Mouse (Mus musculus): ENCODE results near the gene Etfb.

Etfb gene

DNA sequence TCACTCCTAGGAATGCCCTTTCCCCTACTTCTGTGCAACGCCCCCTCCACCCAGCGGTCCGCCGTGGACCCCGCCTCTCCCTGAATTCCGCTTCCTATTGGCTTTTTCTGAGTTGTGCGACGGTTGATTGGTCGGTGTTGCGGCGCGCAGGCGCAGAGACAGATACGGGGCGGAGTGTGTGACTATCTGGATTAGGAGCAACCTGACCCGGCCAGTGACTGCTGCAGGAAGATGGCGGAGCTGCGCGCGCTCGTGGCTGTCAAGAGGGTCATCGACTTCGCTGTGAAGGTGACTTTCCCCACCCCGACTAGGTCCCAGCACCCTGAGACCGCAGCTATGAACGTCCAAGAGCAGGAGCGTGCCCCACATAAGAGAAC, at the start of gene Etfb, which contains the start of gene Gm45233:
Etfb (plus strand) TSS at position 167 of the 377 bp plus-strand sequence.
Gm45233 (plus strand) TSS at position 212 of the 377 bp plus-strand sequence.
- in situ Hi-C loops (cut with MboI, MseI), result no loop called here

DNA sequence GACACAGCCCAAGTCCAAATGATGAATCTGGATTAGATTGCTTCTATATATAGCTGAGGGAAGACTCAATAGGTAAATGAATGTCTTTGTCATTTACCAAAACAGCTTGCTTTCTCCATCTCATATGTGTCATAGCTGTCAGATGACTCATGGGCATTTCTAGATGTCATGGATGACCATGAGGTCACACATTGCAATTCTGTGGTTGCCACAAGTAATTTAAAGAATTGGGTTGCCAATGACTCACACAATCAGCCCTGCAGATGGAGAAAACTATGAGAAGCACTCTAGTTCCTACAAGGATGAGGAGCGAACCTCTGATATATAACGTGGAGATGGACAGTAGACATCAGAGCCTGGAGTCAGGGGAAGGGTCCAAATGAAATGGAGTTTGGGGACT, 44.4 kb upstream of the Etfb start:
- in situ Hi-C loops (cut with MboI, MseI), result no loop called here

GRCm38 (mm10) chr7:43402718-43403117, 41.2 kb upstream of the Etfb start:
- in situ Hi-C loops (cut with MboI, MseI), result no loop called here

GRCm38 (mm10) chr7:43407573-43407972, 36.3 kb upstream of the Etfb start:
- in situ Hi-C loops (cut with MboI, MseI), result no loop called here

DNA sequence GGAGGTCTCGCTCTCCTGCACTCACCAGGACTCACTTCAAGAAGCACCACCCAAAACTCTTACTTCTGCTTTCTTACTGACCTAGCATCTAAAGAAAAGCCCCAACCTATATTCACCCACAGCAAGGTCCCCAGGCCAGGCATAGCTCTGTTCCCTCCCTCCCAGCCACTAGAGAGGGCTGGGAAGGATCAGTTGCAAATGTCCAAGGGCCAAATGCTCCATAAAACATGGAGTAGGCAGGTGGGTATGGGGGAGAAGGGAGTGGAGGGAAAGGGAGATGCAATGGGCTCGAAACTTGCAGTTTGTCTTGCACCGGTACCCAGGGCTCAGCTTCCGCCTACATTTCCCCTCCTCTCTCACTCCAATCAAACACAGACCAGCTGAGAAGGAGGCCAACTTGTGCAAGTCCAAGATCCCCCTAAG, 35.7 kb upstream of the Etfb start, which contains the start of gene Siglecg:
Siglecg (plus strand) TSS at position 74 of the 423 bp plus-strand sequence.
- in situ Hi-C loops (cut with MboI, MseI), result no loop called here

DNA sequence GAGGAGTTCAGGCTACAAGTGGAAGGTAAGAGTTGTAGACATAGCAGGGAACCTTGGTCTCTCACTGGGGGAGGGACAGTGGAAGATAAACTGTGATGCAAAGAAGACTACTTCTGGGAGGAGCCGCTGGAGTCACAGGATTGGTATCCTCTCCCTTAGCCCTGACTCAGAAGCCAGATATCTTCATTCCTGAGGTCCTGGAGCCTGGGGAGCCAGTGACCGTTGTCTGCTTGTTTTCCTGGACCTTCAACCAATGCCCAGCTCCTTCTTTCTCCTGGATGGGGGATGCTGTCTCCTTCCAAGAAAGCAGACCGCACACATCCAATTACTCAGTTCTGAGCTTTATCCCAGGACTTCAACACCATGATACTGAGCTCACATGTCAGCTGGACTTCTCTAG, 34.8 kb upstream of the Etfb start:
- in situ Hi-C loops (cut with MboI, MseI), result no loop called here

GRCm38 (mm10) chr7:43411724-43412123, 32.2 kb upstream of the Etfb start:
- in situ Hi-C loops (cut with MboI, MseI), result loop anchor here (5.0 kb wide), 1 partner anchor 1381 kb away; no protein-coding TSS in a partner anchor

GRCm38 (mm10) chr7:43417298-43417697, 26.6 kb upstream of the Etfb start:
- in situ Hi-C loops (cut with MboI, MseI), result no loop called here

- in situ Hi-C loops (cut with MboI, MseI), result no loop called here
Observed at GRCm38 (mm10) chr7:43422995-43423617, 20.8 kb upstream of the Etfb start.

DNA sequence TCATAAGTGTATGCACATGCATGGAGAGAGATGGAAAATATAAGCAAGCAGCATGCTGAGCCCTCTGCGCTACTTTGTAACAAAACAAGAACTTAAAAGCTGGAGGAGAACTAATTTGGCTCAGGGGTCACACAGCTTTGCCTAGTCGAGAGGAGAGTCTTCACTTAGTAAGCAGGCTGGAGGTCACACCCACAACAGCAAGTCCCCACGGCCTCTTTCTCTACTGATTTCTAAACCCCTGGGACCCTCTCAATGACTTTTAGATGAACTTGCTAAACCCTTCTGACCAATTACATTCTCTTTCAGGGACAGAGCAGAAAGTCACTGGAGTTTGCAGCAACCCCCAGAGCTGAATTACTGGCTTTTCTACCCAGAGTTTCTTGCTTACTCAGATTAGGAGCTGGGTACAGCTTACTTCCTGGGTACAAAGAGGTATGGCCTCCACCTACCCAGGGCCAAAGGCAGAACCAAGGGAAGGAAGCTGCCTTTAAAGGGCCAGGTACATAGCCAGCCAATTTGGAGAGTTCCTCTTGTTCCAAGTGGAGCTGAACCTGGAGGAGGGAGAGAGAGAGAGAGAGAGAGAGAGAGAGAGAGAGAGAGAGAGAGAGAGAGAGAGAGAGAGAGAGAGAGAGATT, 19.8 kb upstream of the Etfb start:
- in situ Hi-C loops (cut with MboI, MseI), result no loop called here

DNA sequence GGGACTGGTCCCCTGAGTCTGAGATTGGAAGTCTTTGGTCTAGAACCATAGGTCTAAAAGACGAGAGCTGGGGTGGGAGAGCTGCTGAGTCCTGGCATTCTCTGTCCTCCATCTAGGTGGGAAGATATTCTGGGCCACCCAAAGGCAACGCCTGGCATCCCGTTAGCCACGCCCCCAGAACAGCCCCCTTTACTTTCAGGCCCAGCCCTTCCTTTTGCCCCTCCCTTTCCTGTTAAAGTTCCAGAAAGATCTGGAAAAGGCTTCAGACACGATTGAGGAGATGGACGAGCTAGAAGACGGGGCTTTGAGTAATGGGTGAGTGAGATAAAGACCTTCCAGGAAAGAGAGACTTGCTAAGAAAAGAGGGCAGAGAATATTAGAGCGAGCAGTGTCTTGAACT, 16.5 kb upstream of the Etfb start, which contains the start of gene Lim2:
Lim2 (plus strand) TSS at position 265 of the 400 bp plus-strand sequence.
- in situ Hi-C loops (cut with MboI, MseI), result no loop called here

GRCm38 (mm10) chr7:43429500-43429899, 14.4 kb upstream of the Etfb start:
- in situ Hi-C loops (cut with MboI, MseI), result no loop called here

DNA sequence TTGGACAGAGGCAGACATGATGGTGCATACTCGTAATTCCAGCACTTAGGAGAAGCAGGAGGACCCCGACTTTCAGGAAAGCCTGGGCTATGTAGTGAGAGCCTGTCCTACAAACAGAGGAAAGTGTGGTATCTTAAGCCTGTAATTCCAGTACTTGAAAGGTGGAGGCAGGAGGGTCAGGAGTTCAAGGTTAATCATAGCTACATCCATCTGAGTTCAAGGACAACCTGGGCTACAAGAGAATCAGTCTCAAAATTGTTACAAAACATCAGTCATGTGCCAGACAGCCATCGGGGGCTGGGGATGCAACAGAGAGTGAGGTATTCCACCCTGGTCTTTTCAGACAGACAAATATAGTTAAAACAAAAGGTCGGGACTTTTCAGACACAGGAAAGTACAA, 11.0 kb upstream of the Etfb start:
- in situ Hi-C loops (cut with MboI, MseI), result no loop called here

GRCm38 (mm10) chr7:43434676-43435075, 9.2 kb upstream of the Etfb start:
- in situ Hi-C loops (cut with MboI, MseI), result no loop called here

DNA sequence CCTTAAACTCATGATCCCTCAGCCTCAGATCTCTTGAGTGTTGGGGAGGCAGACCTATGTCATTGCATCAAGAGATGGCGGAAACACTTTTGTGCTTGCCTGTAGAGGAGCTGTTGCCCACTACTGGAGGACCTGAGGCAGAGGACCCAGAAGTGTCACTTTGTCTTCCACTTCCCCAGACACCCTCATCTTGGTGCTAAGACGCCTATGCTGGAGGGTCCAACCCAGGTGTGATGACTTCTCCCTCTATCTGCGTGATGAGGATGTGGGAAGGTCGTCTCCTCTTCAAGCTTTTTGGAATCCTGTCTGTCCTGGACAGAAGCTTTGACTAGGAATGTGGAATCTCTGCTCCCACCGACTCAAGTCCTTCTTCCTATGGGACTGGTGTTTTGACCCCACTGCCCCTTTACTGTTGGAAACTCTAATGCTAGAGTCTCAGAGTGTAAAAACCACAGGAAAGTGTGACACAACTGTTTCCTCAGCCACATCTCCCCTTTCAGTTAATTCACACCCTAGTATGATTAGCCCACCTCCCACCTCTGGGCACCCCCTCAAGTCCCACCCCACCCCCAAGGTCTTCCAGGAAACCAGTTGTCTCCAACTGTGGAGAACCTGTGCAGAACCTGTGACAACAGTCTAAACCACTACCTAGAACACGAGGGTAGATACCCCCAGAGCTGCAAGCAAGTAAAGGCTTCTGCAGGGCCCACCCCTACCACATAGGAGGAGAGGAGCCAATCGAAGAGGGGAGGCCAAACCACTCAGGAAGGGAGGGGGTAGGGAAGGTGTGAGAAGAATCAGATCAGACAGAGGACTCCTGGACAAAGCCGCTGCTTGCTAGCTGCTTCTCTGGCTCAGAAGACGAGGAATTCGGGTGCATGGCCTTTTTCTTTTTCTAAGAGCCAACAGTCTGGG, 7.3 kb upstream of the Etfb start, which contains the start of gene Nkg7:
Nkg7 (plus strand) TSS at position 733 of the 915 bp plus-strand sequence.
- in situ Hi-C loops (cut with MboI, MseI), result no loop called here

DNA sequence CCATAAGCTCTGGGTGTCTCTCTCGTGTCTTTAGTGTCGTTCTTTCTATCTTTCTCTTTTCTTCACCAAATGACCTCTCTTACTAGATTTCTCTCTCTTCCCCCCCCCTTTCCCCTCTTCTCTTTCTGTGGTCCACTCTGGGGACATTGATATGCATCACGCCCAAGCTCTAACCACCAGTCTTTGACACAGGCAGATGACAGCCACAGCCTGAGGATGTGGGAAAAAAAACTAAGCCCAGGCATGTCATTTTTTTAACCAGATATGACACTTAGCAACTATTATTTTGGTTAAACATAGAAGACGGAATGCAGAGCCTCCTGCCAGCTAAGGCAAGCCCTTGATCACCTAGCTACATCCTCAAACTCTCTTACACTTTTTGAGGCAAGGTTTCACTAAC, 5.3 kb upstream of the Etfb start:
- in situ Hi-C loops (cut with MboI, MseI), result no loop called here

DNA sequence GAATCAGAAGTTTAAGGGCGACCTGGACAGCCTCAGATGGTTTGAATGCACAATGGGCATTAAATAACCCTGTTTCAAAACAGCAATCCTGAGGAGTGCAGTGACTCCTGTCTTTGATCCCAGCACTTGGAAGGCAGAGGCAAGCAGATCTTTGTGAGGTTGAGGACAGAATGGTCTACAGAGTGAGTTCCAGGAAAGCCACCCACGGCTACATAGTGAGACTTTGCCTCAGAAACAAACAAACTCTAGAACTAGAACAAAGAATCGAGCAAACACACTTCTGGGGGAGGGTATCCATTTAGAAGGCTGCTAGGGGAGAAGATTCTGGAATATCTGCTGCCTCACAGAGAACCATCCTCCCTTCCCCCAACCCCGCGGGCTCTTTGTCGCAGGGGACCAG, 3.4 kb upstream of the Etfb start, which contains the start of gene Cldnd2:
Cldnd2 (plus strand) TSS at position 301 of the 400 bp plus-strand sequence.
- in situ Hi-C loops (cut with MboI, MseI), result no loop called here

- in situ Hi-C loops (cut with MboI, MseI), result no loop called here
Observed at GRCm38 (mm10) chr7:43441071-43441470, 2.8 kb upstream of the Etfb start.

- in situ Hi-C loops (cut with MboI, MseI), result no loop called here
Observed at GRCm38 (mm10) chr7:43442684-43443083, 1.2 kb upstream of the Etfb start.

DNA sequence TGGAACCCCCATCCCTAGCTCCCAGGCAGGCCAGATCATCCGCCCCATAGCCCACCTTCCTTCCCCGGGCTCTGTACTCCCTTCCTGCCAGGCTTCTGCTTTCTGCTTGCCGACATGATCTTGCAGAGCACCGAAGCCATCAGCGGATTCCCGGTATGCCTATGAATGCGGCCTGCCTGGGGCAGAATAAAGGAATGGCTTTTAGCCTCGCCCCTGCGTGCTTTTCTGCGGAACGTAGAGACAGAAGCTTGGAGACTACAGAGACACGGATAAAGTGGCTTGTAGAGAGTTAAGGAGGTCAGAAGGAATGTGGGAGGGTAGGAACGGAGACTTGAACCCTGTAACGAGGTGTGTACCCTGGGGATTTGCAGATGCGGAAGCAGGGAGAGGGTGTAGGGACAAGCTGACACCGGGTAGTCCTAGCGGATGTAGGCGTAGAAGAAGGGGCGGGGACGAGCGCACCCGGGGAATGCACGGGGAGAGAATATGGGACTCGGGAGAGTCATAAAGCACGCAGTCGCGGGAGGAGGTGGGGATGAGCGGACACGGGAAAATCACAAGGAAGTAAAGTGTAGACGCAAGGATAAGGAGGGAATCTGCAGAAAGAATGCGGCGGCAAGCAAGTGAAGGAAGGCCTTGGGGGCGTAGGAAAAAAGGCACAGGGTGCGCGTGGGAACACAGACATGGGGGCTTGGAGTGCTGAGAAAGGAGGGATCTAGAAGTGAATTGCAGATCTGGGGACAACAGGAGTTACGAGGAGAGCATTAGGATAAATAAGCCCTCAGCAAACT, 562 bp upstream of the Etfb start:
- in situ Hi-C loops (cut with MboI, MseI), result no loop called here

GRCm38 (mm10) chr7:43447801-43448200, 3.9 kb downstream of the Etfb start:
- in situ Hi-C loops (cut with MboI, MseI), result no loop called here

All from regulatory T cell (primary cell).